Mouse (Mus musculus) gastrocnemius, adult 2 months (tissue): ENCODE results near the gene Csrp1. TPM values are rescaled to one million over a fixed set of nuclear protein-coding genes. Genes with fewer than 3 reads are reported as not detected.

Experiments used
- DNase-seq: peaks from one replicate; pipeline ENCODE4 v3.0.0; 2022
- H3K27ac ChIP-seq: fragments of 200-600 bp; 2 replicates; pipeline ENCODE4 v1.8.1; 2022; ENCODE audit warnings: mild to moderate bottlenecking
- H3K4me3 ChIP-seq: fragments of 200-600 bp; 2 replicates; pipeline ENCODE4 v1.8.1; 2022; ENCODE audit warnings: mild to moderate bottlenecking, moderate library complexity
- CTCF ChIP-seq: fragments of 200-600 bp; IDR thresholded peaks from 2 replicates; pipeline ENCODE4 v1.8.1; 2022; ENCODE audit warnings: antibody characterized with exemption, mild to moderate bottlenecking, moderate library complexity
- intact Hi-C: fragments of 180-260 bp; cut with DNase I; formaldehyde crosslinking; loops from one replicate; pipeline ENCODE4 v1.15.1; 2025
- total RNA-seq, 2 experiments: library from RNA; stranded (reverse); gene quantifications; 2 replicates each; pipeline ENCODE4 v1.2.3; 2021

Csrp1 gene
- total RNA-seq, 2 experiments from 2014 or later, result 18.9 to 25.0 TPM

GRCm38 (mm10) chr1:135752737-135753348, 33.0 kb downstream of the Csrp1 start:
- peak; percentile 96 for TF ChIP-seq CTCF
- peak; percentile 95 for DNase-seq
- intact Hi-C loops, result loop anchor here (1.0 kb wide), 2 partner anchors 28 to 34 kb away; no protein-coding TSS in a partner anchor
- Histone ChIP-seq H3K4me3 (no peak overlapping the region), H3K27ac (peak overlapping the region; percentile 62)

GRCm38 (mm10) chr1:135755287-135755686, 35.4 kb downstream of the Csrp1 start:
- peak; percentile 80 for DNase-seq
- intact Hi-C loops, result no loop called here
- H3K27ac ChIP-seq, result peak overlapping the region; percentile 70
- H3K4me3 ChIP-seq, result no peak overlapping the region
- no peak for TF ChIP-seq CTCF

- Histone ChIP-seq H3K4me3 (no peak overlapping the region), H3K27ac (peak overlapping the region; percentile 70)
- no peak for TF ChIP-seq CTCF
- intact Hi-C loops, result no loop called here
- no peak for DNase-seq
These were observed 36.1 kb downstream of the Csrp1 start for GRCm38 (mm10) chr1:135755913-135756312.

DNA sequence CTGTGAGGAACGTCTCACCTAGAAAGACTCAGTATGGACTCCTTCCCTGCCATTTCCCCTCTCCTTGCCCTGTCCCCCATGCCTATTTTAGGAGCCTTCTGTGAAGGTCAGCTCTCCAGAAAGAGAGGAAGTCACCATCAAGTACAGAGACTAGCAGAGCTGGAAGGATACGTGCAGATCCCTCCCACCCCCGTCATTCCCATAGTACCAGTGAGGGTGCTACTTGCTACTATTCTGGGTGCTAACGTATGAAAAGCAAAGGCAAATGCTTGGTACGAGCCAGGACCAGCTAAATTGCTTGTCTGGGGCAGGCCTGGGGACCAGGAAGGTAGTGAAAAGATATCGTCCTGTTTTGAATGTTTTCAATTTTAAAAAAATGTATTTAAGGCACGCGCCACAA, 37.4 kb downstream of the Csrp1 start:
- H3K4me3 ChIP-seq, result no peak overlapping the region
- TF ChIP-seq CTCF, result no peak
- no peak for DNase-seq
- intact Hi-C loops, result no loop called here
- no peak overlapping the region for H3K27ac ChIP-seq

GRCm38 (mm10) chr1:135759685-135760084, 39.8 kb downstream of the Csrp1 start:
- H3K27ac ChIP-seq, result no peak overlapping the region
- no peak for DNase-seq
- no peak for TF ChIP-seq CTCF
- intact Hi-C loops, result no loop called here
- H3K4me3 ChIP-seq, result no peak overlapping the region

- intact Hi-C loops, result no loop called here
- no peak for DNase-seq
- Histone ChIP-seq H3K4me3 (no peak overlapping the region), H3K27ac (no peak overlapping the region)
- no peak for TF ChIP-seq CTCF
These were observed 40.4 kb downstream of the Csrp1 start for GRCm38 (mm10) chr1:135760216-135760615.

- no peak for TF ChIP-seq CTCF
- no peak for DNase-seq
- intact Hi-C loops, result no loop called here
- Histone ChIP-seq H3K4me3 (no peak overlapping the region), H3K27ac (no peak overlapping the region)
These were observed 41.9 kb downstream of the Csrp1 start for GRCm38 (mm10) chr1:135761728-135762127.

GRCm38 (mm10) chr1:135763503-135764205, 43.8 kb downstream of the Csrp1 start:
- intact Hi-C loops, result no loop called here
- peak; percentile 66 for DNase-seq
- peak overlapping the region; percentile 97 for H3K27ac ChIP-seq
- no peak overlapping the region for H3K4me3 ChIP-seq
- TF ChIP-seq CTCF, result no peak

DNA sequence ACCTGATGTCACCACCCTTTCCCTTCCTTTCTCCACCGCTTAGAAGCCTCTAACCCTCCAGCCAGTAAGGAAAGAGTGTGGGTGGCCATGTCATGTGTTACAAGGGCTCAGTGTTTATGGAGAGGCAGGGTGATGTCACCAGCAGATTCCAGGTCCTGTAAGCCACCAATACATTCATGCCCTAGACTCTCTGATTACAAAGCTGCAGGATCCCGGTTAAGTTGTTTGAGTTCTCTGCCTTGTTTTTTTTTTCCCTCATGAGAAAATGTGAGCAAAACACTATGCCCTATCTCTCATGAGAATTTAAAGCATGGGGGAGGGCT, 44.3 kb downstream of the Csrp1 start:
- TF ChIP-seq CTCF, result no peak
- H3K27ac ChIP-seq, result peak overlapping the region; percentile 97
- peak overlapping the region; percentile 11; the same call in 1 of the 2 replicates for H3K4me3 ChIP-seq

DNA sequence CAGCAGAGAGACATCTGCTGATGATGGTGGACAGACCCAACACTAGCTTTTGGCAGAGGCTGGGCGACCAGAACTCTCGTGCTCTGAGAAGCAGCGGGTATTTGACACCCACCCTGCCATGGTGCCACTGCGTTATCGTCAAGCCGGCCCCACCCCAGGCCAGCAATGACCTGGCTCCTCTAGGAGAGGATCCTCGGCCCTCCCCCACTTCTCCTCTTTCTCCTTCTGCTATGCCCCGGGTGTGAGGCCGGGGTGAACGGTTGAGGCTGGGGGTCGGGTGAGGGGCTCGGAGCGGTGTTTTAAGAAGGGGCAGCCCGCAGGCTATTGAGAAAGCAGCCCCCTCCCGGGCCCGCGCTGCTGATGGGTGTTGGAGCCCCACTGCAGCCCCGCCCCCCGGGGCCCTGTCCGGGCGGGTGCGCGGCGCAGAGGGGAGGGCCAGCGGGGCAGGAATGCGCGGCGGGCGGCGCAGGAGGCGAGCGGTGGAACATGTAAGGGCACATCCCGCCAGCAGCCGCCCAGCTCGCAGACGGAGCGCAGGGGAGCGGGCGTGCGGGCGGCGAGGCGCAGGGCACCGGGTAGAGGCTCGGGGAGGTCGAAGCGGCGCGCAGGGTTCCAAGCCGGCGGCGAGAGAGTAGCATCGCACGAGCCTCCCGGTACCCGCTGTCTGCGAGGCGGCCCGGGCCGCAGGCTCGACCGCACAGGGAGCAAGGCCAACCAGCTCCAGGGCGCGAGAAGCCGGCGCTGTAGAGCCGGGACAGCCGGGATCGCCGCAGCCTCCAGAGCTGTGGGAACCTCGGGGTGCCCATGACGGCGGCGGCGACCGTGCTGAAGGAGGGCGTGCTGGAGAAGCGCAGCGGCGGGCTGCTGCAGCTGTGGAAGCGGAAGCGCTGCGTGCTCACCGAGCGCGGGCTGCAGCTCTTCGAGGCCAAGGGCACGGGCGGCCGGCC, 46.1 kb downstream of the Csrp1 start, which contains the start of gene Phlda3:
Gene Phlda3 (plus strand): TSS at position 475 of the 947 bp plus-strand sequence.
- peak; percentile 94 for DNase-seq
- peak within 1 kb of the TSS; percentile 97 for H3K27ac ChIP-seq
- TF ChIP-seq CTCF, result no peak
- H3K4me3 ChIP-seq, result peak within 1 kb of the TSS; percentile 96
- intact Hi-C loops, result no loop called here

More for the DNA sequence above, 44.3 kb downstream of the Csrp1 start:
- no peak for DNase-seq
- intact Hi-C loops, result no loop called here

DNA sequence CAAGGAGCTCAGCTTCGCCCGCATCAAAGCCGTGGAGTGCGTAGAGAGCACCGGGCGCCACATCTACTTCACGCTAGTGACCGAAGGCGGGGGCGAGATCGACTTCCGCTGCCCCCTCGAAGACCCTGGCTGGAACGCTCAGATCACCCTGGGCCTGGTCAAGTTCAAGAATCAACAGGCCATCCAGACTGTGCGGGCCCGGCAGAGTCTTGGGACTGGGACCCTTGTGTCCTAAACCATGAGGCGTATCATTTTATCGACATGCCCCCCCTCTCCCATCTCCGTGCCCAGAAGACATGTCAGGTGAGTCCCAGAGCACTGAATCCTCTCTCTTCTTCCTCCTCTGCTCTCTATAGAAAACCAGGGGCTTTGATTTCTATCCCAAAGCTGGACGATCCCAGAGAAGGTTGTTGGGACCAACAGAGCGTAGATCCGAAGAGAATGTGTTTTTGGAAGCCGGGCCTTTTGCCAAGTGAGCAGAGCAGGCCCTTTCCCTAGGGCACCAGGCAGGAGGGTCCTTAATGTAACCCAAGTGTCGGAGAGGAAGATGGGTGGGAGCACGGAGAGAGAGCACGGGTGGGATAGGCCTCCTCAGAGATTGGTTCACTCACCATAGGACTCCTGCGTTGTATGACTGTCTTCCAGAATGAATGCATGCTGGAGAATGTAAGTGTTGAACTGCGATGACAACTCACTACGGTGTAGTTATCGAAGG, 46.9 kb downstream of the Csrp1 start:
- peak overlapping the region; percentile 97 for H3K27ac ChIP-seq
- intact Hi-C loops, result no loop called here
- no peak for DNase-seq
- no peak for TF ChIP-seq CTCF
- peak overlapping the region; percentile 96 for H3K4me3 ChIP-seq

- TF ChIP-seq CTCF, result no peak
- DNase-seq, result peak; percentile 61
- peak overlapping the region; percentile 96 for H3K4me3 ChIP-seq
- peak overlapping the region; percentile 97 for H3K27ac ChIP-seq
- intact Hi-C loops, result no loop called here
These were observed 47.5 kb downstream of the Csrp1 start for GRCm38 (mm10) chr1:135767324-135767890.
